Mouse (Mus musculus): ENCODE measurements around the gene Olfr1184.
"Not testable (repeated sequence)": the region's sequence is repeated elsewhere in the genome, so short reads cannot be mapped to it uniquely, and the experiment has no call there.

Gene Olfr1184

DNA sequence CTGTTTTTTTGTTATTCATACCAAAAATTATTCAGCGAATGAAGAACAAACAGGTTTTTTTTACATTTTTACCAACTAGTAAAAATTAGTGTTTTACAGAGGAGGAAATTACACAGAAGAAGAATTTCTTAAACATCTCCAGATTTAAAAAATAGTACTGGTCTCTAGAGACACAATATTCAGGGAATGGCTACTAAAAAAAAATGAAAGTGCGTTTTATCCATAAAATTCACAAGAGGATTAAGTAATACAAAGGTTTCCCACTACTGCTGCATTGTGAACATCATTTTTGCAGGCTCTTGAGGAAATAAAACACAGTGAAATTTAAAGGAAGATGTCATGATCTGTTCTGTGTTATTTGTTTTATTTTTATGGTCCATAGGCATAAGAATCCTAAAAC lies at the start of gene Olfr1184:
TSS of gene Olfr1184 (plus strand) at position 301 of the 400 bp plus-strand sequence.
- DNase-seq (ENCODE audit: low spot score in 2 of 2) = no peak

DNA sequence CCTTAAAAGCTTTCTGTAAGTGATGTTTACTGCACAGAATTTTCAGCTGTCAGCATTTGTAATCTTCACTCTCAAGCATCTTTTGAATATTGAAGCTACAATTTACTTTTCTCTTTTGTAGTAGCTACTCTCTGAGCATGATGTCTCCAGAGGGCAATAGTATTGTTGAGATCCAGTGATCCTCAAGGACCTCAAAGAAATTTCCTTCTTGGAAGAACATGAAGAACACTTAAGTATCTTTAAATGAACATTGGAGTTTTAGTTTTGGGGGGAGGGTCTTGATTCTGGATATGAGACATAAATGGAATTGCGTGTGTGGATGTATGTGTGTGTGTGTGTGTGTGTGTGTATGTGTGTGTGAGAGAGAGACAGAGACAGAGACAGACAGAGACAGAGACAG lies 34.4 kb upstream of the Olfr1184 start, which contains the start of gene Gm13757:
TSS of gene Gm13757 (minus strand) at position 101 of the 400 bp plus-strand sequence.
- no peak for DNase-seq (ENCODE audit: low spot score in 2 of 2)

DNA sequence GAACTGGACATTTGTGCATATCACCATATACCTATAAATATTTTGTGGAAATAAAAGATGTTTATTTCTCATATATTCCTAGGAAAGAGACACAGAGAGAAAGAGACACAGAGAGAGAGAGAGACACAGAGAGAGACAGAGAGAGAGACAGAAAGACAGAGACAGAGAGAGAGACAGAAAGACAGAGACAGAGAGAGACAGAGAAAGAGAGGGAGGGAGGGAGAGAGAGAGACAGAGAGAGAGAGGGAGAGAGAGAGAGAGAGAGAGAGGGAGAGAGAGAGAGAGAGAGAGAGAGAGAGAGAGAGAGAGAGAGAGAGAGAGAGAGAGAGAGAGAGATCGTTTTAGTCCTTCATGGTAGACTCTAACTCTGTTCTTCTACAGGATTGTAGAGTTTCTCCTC lies 28.8 kb upstream of the Olfr1184 start, which contains the start of gene Olfr1183:
TSS of gene Olfr1183 (plus strand) at position 301 of the 400 bp plus-strand sequence.
- not testable (repeated sequence) for DNase-seq (ENCODE audit: low spot score in 2 of 2)

DNA sequence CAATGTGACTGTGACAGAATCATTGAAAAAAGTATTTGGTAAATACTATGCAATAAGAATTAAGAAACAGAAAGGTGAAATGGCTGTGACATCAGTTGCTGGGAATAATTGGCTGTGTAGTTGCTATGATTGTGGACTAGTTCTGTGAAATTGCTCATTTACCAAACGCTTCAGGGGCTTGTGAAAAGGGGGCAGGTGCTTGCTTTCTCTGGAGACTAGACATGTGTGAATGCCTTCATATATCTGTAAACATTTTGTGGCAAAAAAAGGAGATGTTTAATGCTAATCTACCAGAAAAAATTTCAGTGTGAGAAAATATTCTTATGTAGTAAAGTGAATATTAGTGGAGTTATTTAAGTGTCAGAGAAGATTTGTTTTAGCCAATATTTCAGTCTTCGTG lies 9.6 kb downstream of the Olfr1184 start, which contains the start of gene Olfr1185-ps1:
TSS of gene Olfr1185-ps1 (plus strand) at position 301 of the 400 bp plus-strand sequence.
- no peak for DNase-seq (ENCODE audit: low spot score in 2 of 2)

DNA sequence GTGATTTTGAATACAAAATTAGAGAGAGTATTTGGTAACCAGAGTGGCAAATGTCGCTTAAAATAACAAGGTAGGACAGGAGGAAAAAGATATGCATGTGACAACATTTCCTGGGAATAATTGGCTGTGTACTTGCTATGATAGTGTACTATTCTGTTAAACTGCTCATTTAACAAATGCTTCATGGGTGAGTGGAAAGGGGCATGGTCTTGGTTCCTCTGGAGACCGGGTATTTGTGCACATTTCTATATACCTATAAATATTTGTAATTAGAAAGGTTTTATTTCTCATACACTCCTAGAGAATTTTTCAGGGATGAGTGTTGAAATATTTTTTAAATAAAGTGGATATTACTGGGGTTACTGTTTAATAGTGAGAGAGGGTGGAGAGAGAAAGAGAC lies 34.9 kb downstream of the Olfr1184 start, which contains the start of gene Olfr1186:
TSS of gene Olfr1186 (plus strand) at position 301 of the 400 bp plus-strand sequence.
- DNase-seq (ENCODE audit: low spot score in 2 of 2) = no peak

DNA sequence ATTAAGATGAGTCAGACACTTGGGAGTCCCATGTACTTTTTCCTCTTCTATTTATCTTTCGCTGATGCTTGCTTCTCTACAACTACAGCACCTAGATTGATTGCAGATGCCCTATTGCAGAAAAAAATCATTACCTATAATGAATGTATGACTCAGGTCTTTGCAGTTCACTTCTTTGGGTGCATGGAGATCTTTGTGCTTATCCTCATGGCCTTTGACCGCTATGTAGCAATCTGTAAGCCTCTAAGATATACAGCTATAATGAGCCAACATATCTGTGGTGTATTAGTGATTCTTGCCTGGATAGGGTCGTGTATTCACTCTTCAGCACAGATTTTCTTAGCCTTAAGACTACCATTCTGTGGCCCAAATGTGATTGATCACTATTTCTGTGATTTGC lies 42.3 kb downstream of the Olfr1184 start:
- DNase-seq (ENCODE audit: low spot score in 2 of 2) = no peak
